9 mouse cellular contexts compared by ENCODE assay signal in the genomic region with DNA sequence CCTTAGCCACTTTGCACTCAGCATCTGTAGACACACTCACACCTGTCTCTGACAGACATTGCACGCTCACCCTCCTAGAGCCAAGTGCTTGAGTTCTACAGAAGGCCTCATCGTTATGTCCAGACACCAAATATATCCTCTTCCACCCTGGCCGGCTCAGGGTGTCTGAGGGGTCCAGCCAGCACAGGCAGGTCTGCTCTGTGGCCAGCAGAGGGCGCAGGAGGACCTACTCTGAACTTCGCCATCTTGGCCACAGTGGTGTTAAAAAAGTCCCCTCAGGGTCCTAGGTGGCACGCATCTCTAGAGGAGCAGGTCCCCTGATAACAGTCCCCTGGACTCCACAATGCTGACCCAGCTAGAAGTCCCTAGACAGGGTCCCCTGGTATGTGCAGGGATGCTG.
A peak's percentile ranks its signal among the peaks of the same experiment; 100 is the strongest.
DNase-seq lines count a peak whose midpoint lies in the region; ATAC-seq and TF ChIP-seq lines count a peak whose summit lies in the region.
"Had no signal": no experiment of that assay in that cellular context is flagged by ENCODE, and none has a peak within 500 bp of the region (broad histone marks: within the 10 kb centered on the region; RNA-seq: fewer than 3 reads in every experiment).

No protein-coding gene starts in this region.

- 10% methylated on average over 6 of the region's 6 CpGs for WGBS in embryonic facial prominence, embryonic 11.5 days
- WGBS in heart, embryonic 11.5 days (ENCODE audit: insufficient replicate concordance) = 6% methylated on average over 6 of the region's 6 CpGs
- WGBS in kidney, embryonic 15.5 days = 9% methylated on average over 6 of the region's 6 CpGs
- 10% methylated on average over 6 of the region's 6 CpGs for WGBS in limb, embryonic 14.5 days

- H3K27ac ChIP-seq in embryonic facial prominence, embryonic 11.5 days (replicated peaks; ENCODE audit: low read depth, low read length) = no peak overlapping the region
- H3K27ac ChIP-seq in heart, embryonic 11.5 days (ENCODE audit: low read depth, low read length) = no peak overlapping the region
- no peak overlapping the region for H3K27ac ChIP-seq in kidney, embryonic 15.5 days
- H3K27ac ChIP-seq in limb, embryonic 14.5 days (replicated peaks; ENCODE audit: low read depth, low read length) = no peak overlapping the region
- H3K27ac ChIP-seq: embryonic facial prominence, embryonic 12.5 days had no signal

- ATAC-seq in embryonic facial prominence, embryonic 11.5 days (replicated peaks; ENCODE audit: insufficient number of reproducible peaks, low FRiP score, low TSS enrichment, low read depth) = 0 out of 2 replicates have a peak, but pooled peaks have one; percentile 21
- peak; percentile 39; the same call in 1 of the 2 replicates for ATAC-seq in heart, embryonic 11.5 days (replicated peaks; ENCODE audit: insufficient number of reproducible peaks, low FRiP score, low TSS enrichment)
- 0 out of 2 replicates have a peak, but pooled peaks have one; percentile 5 for ATAC-seq in kidney, embryonic 15.5 days (replicated peaks; ENCODE audit: low FRiP score)
- ATAC-seq in limb, embryonic 14.5 days (ENCODE audit: low FRiP score, low read depth) = 0 out of 2 replicates have a peak, but pooled peaks have one; percentile 41

- no peak overlapping the region for H3K9ac ChIP-seq in embryonic facial prominence, embryonic 11.5 days (replicated peaks; ENCODE audit: low read length)
- no peak overlapping the region; the same call in 1 of the 2 replicates for H3K9ac ChIP-seq in heart, embryonic 11.5 days (ENCODE audit: low read depth, low read length)
- H3K9ac ChIP-seq in kidney, embryonic 15.5 days = no peak overlapping the region
- H3K9ac ChIP-seq in limb, embryonic 14.5 days (ENCODE audit: low read depth, low read length, severe bottlenecking) = no peak overlapping the region
- H3K9ac ChIP-seq: embryonic facial prominence, embryonic 12.5 days had no signal

- TF ChIP-seq POLR2A in limb, embryonic 14.5 days (IDR thresholded peaks at IDR 0.05; ENCODE audit: borderline replicate concordance, extremely low read depth, insufficient read depth, insufficient read length) = no peak

- H3K36me3 ChIP-seq in embryonic facial prominence, embryonic 11.5 days (replicated peaks; ENCODE audit: control insufficient read depth, insufficient read depth, low read depth, low read length) = no peaks in the 10 kb centered on the region
- no peaks in the 10 kb centered on the region for H3K36me3 ChIP-seq in heart, embryonic 11.5 days (ENCODE audit: control insufficient read depth, insufficient read depth, low read length)
- H3K36me3 ChIP-seq in kidney, embryonic 15.5 days = no peaks in the 10 kb centered on the region
- H3K36me3 ChIP-seq in limb, embryonic 14.5 days (ENCODE audit: control insufficient read depth, insufficient read depth, low read length) = no peaks in the 10 kb centered on the region
- H3K36me3 ChIP-seq: embryonic facial prominence, embryonic 12.5 days had no signal

- peak; percentile 58 for DNase-seq in 416B (ENCODE audit: low read depth)
- peak; percentile 84 for DNase-seq in adrenal gland, postnatal 14 days
- peak; percentile 93 for DNase-seq in embryonic facial prominence, embryonic 11.5 days (ENCODE audit: low spot score)
- peak; percentile 72 for DNase-seq in limb, embryonic 14.5 days (ENCODE audit: low spot score)
- DNase-seq in neural tube, embryonic 10.5 days (ENCODE audit: extremely low spot score, low spot score) = peak; percentile 86
- peak; percentile 35 for DNase-seq in testis, postnatal 14 days (ENCODE audit: low spot score)

- no peaks in the 10 kb centered on the region for H3K9me3 ChIP-seq in embryonic facial prominence, embryonic 11.5 days (replicated peaks; ENCODE audit: control insufficient read depth, low read length)
- no peaks in the 10 kb centered on the region for H3K9me3 ChIP-seq in heart, embryonic 11.5 days (replicated peaks; ENCODE audit: control insufficient read depth, low read length)
- H3K9me3 ChIP-seq in kidney, embryonic 15.5 days (replicated peaks) = no peaks in the 10 kb centered on the region
- no peaks in the 10 kb centered on the region for H3K9me3 ChIP-seq in limb, embryonic 14.5 days (ENCODE audit: control insufficient read depth, low read length)
- H3K9me3 ChIP-seq: embryonic facial prominence, embryonic 12.5 days had no signal

- no peaks in the 10 kb centered on the region for H3K27me3 ChIP-seq in embryonic facial prominence, embryonic 11.5 days (ENCODE audit: control insufficient read depth, insufficient read depth, low read length)
- H3K27me3 ChIP-seq in heart, embryonic 11.5 days (ENCODE audit: control insufficient read depth, insufficient read depth, low read length) = no peaks in the 10 kb centered on the region
- 0 out of 2 replicates have a peak, but pooled peaks cover 7% of the 10 kb centered on the region for H3K27me3 ChIP-seq in kidney, embryonic 15.5 days
- no peaks in the 10 kb centered on the region for H3K27me3 ChIP-seq in limb, embryonic 14.5 days (ENCODE audit: control insufficient read depth, insufficient read depth, low read length)
- H3K27me3 ChIP-seq: embryonic facial prominence, embryonic 12.5 days had no signal

- no peak overlapping the region for H3K4me3 ChIP-seq in embryonic facial prominence, embryonic 11.5 days (ENCODE audit: low read depth, low read length)
- no peak overlapping the region for H3K4me3 ChIP-seq in heart, embryonic 11.5 days (ENCODE audit: low read depth, low read length)
- H3K4me3 ChIP-seq in kidney, embryonic 15.5 days (replicated peaks) = no peak overlapping the region
- no peak overlapping the region for H3K4me3 ChIP-seq in limb, embryonic 14.5 days (replicated peaks; ENCODE audit: low read length)
- H3K4me3 ChIP-seq: embryonic facial prominence, embryonic 12.5 days had no signal

- H3K4me1 ChIP-seq in embryonic facial prominence, embryonic 11.5 days (ENCODE audit: control insufficient read depth, insufficient read depth, low read length) = 0 out of 2 replicates have a peak, but pooled peaks cover 2% of the 10 kb centered on the region
- H3K4me1 ChIP-seq in heart, embryonic 11.5 days (ENCODE audit: control insufficient read depth, insufficient read depth, low read length) = peaks cover 38% of the 10 kb centered on the region
- H3K4me1 ChIP-seq in kidney, embryonic 15.5 days = peaks cover 51% of the 10 kb centered on the region
- peaks cover 12% of the 10 kb centered on the region for H3K4me1 ChIP-seq in limb, embryonic 14.5 days (ENCODE audit: control insufficient read depth, insufficient read depth, low read length)

- H3K4me2 ChIP-seq in embryonic facial prominence, embryonic 11.5 days (ENCODE audit: low read depth, low read length) = no peak overlapping the region
- no peak overlapping the region for H3K4me2 ChIP-seq in heart, embryonic 11.5 days
- no peak overlapping the region for H3K4me2 ChIP-seq in kidney, embryonic 15.5 days
- H3K4me2 ChIP-seq in limb, embryonic 14.5 days (replicated peaks; ENCODE audit: low read depth, low read length, severe bottlenecking) = no peak overlapping the region
- H3K4me2 ChIP-seq: embryonic facial prominence, embryonic 12.5 days had no signal

Comparison
In these comparisons a context has a peak if more than half of its experiments do, and no peak if none do; other contexts are left out.
1. DNase-seq: peak in every context shown above with its lines; median percentile 93 in embryonic facial prominence, embryonic 11.5 days; 86 in neural tube, embryonic 10.5 days; 84 in adrenal gland, postnatal 14 days; 72 in limb, embryonic 14.5 days; 58 in 416B; 35 in testis, postnatal 14 days.